Mouse (Mus musculus): ENCODE results near the gene Adm.
A peak's percentile ranks its signal among the peaks of the same experiment; 100 is the strongest.
"Not testable (repeated sequence)": the region's sequence is repeated elsewhere in the genome, so short reads cannot be mapped to it uniquely, and the experiment has no call there.

Gene Adm

GRCm38 (mm10) chr7:110629892-110630666, 2.6 kb downstream of the Adm start:
- peak; percentile 87 to 90 for DNase-seq

GRCm38 (mm10) chr7:110631136-110631888, 3.9 kb downstream of the Adm start:
- peak; percentile 46 to 80 for DNase-seq

DNA sequence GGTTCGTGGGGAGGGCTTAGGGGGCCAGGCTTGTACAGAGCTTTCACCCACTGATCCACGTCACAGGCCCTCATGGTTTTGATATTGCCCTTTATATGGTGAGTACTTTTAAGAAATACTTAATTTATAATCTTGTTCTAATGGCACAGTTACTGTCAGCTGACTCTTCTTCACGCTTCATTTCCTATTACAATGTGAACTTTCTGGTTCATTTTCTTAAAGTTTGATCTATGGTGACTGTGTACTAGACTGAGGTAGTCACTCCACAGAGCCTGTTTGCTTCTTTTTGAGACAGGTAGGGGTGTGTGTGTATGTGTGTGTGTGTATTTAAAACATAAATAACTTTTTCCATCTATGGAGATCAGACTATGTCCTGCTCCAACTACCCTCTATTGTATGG, 8.5 kb downstream of the Adm start:
- DNase-seq: no peak

GRCm38 (mm10) chr7:110636559-110636958, 9.1 kb downstream of the Adm start:
- peak; percentile 35 to 68 for DNase-seq

DNA sequence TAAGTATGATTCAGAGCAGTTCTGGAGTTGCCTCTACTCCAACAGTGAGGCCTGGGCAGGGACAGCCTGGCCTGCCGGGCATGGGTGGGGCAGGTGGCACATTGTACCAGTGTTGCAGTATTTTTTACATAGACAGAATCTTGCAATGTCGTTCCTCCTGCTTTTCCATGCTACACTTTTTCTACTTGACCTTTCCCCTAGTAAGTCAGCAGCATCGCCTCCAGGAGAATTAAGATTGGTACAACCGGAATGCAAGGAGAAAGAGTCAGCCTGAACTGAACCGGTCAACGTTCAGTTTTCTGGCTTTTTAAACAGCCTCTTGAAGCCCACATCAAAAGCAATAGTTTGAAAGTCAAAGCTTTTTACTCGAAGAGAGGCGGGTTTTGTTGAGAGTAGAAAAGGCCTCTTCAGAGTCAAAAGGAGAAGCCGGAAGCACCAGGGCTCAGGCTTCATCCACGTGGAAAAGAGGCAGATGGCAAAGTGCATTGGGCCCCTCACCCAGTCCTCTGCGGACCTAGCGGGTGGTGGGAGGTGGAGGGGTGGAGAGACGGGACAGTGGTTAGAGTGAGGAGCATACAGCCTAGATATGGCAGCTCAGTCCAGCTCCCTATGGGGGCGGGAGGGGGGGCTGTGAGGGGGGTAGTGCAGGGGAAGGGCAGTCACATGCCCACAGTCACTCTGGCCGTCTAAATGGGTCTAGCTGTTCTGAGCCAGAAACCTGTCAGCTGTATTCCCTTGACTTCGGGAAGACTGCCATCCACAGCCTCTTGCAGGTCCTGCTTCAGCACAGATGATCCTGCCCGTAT, 11.0 kb downstream of the Adm start:
- DNase-seq: peak; percentile 45 to 75

DNA sequence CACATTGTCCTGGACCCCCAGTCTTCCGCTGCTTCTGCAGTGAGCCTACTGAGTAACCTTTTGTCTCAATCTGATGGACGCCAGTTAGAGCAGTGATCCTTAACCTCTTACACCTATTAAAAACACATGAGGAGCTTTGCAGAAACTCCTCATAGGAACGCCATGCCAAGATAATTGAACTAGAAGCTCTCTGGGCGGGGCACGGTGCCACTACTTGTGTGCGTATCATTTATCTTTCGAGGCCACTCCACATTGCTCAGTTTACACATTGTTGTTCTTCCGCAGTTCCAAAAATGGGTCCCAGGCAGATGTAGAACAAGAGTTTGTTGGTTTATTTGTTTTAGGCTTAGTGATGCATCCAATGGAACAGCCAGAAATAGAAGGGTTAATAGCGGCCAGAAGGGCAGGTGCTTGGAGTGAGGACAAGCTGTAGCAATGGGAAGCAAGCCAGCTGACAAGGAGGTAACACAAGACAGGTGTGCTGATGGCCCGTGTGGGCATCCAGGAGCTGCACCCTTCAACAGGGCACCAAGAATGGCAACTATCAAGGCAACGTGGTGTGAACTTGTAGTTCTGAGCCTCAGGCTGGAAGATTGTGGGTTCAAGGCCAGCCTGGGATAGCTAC, 11.9 kb downstream of the Adm start:
- DNase-seq: peak; percentile 57 to 80

- DNase-seq: not testable (repeated sequence)
Measured at GRCm38 (mm10) chr7:110639958-110640357, 12.5 kb downstream of the Adm start.

GRCm38 (mm10) chr7:110645311-110645710, 17.9 kb downstream of the Adm start:
- DNase-seq: peak; percentile 67 to 84

DNA sequence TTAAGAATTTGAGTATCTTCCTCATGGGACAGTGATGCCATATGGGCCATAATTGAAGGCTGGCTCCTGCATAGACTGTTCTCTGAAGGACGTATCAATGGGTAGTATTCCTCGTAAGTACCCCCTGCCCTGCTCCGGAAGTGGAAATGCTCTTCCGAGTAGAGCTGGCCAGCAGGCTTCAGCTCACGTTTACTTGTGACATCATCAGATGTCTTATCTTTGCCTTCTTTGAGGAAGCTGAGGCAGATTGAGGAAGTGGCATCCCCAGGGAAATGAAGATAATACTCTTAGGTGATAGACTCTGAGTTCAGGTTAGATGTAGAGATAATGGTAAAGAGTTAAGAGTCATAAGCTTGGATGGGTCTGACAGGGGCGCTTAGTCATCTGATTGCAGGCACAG, 18.4 kb downstream of the Adm start:
- DNase-seq: no peak

DNA sequence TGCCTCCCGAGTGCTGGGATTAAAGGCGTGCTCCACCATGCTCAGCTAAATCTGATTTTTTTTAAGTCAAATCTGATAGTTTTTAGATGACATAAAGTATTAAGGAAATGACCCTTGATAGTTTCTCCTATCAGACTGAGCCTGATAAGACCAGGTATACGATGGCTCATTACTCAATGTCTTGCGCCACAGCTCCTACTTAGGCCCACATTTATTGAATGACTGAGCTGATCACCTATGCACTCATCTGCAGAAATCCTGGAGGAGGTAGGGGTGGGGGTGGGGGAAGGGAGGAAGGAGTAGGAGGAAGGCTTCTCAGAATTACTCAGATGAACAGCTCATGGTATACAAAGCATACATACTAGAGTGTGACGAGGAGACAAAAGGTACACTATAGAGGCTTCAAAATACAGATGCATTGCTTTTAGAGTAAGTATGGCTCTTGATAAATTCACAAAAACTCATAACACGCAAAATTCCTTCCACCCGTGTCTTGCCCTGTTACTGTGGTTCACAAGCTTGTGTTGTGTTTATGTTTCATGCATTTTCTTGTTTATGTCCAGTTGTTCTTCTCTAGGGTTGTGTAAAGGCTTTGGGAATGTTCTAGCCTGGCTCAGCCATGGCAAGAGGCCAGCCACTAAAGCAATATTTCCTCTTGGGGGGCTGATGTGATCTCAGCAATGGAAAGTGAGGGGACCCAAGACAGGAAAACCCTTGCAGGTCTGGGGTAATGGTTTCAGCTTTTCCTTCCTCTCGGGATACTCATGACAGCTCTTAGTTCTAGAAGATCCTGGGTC, 19.3 kb downstream of the Adm start:
- DNase-seq: no peak

- DNase-seq: peak; percentile 43 to 65
Measured at GRCm38 (mm10) chr7:110647559-110648454, 20.3 kb downstream of the Adm start.

GRCm38 (mm10) chr7:110648455-110649085, 21.1 kb downstream of the Adm start:
- DNase-seq: peak; percentile 87 to 96

- peak; percentile 47 to 58 for DNase-seq
Measured at GRCm38 (mm10) chr7:110649133-110649987, 21.9 kb downstream of the Adm start.

GRCm38 (mm10) chr7:110650491-110650890, 23.0 kb downstream of the Adm start:
- peak; percentile 59 to 60 for DNase-seq

DNA sequence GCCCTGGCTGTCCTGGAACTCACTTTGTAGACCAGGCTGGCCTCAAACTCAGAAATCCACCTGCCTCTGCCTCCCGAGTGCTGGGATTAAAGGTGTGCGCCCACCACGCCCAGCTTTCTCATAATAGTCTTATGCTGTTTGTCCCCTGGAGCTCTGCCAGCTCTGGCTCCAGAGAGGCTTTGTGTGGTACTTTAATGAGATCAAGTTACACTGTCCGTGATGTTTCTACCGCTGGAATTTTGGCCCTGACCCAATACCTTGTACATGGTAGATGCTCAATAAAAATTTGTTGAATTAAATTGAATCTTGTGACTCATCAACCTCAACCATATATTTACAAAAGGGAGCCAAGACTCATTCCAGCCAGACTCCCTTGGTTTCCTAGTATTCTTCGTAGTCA, 23.6 kb downstream of the Adm start:
- DNase-seq: peak; percentile 84 to 86

- DNase-seq: no peak
Measured at GRCm38 (mm10) chr7:110655230-110655629, 27.8 kb downstream of the Adm start.

- no peak for DNase-seq
Measured at GRCm38 (mm10) chr7:110655966-110656365, 28.5 kb downstream of the Adm start.

GRCm38 (mm10) chr7:110658378-110658928, 31.0 kb downstream of the Adm start:
- DNase-seq: no peak

- DNase-seq: no peak
Measured at GRCm38 (mm10) chr7:110666537-110666936, 39.1 kb downstream of the Adm start.
